Mouse (Mus musculus) midbrain, embryonic 11.5 days (tissue): Measurements from ENCODE around the gene Zbtb16. TPM values are rescaled to one million over a fixed set of nuclear protein-coding genes. Genes with fewer than 3 reads are reported as not detected.

Experiments used
- ATAC-seq: fragments of 200-750 bp; cut with Nextera tagmentation; 2 replicates; pipeline ENCODE4 v1.8.0; 2017; ENCODE audit warnings: moderate TSS enrichment, moderate library complexity; ENCODE audit not compliant: low FRiP score
- DNase-seq: peaks from one replicate; pipeline ENCODE4 v3.0.0; 2015; ENCODE audit warnings: low spot score; ENCODE audit errors: missing footprints
- H3K27ac ChIP-seq: fragments of 300-500 bp; sonication (generic); 2 replicates; pipeline ENCODE4 v1.5.1; 2014; ENCODE audit warnings: low read depth, low read length
- H3K27me3 ChIP-seq: fragments of 300-500 bp; sonication (generic); 2 replicates; pipeline ENCODE4 v1.6.1; 2014; ENCODE audit warnings: mild to moderate bottlenecking, low read length, moderate library complexity, mixed read lengths; ENCODE audit not compliant: control insufficient read depth, insufficient read depth
- H3K36me3 ChIP-seq: fragments of 300-500 bp; sonication (generic); 2 replicates; pipeline ENCODE4 v1.6.1; 2014; ENCODE audit warnings: mild to moderate bottlenecking, low read length, moderate library complexity, mixed read lengths; ENCODE audit not compliant: control insufficient read depth, insufficient read depth
- H3K4me1 ChIP-seq: fragments of 300-500 bp; sonication (generic); 2 replicates; pipeline ENCODE4 v1.6.1; 2014; ENCODE audit warnings: low read length; ENCODE audit not compliant: control insufficient read depth, insufficient read depth
- H3K4me2 ChIP-seq: fragments of 300-500 bp; sonication (generic); 2 replicates; pipeline ENCODE4 v1.6.1; 2014; ENCODE audit warnings: mild to moderate bottlenecking, moderate library complexity
- H3K4me3 ChIP-seq: fragments of 300-500 bp; sonication (generic); 2 replicates; pipeline ENCODE4 v1.5.1; 2014; ENCODE audit warnings: low read depth, low read length
- H3K9ac ChIP-seq: fragments of 300-500 bp; sonication (generic); 2 replicates; pipeline ENCODE4 v1.6.1; 2014; ENCODE audit warnings: low read length
- H3K9me3 ChIP-seq: fragments of 300-500 bp; sonication (generic); 2 replicates; pipeline ENCODE4 v1.6.1; 2016; ENCODE audit warnings: low read length; ENCODE audit not compliant: control insufficient read depth
- WGBS: fragments of 180-500 bp; shearing (Covaris S2); extraction: QIAGEN DNeasy Blood & Tissue Kit; methylation state at CpG from one replicate; pipeline ENCODE4 v1.1.7; 2014; 5-methylcytosine and 5-hydroxymethylcytosine counted together
- polyA plus RNA-seq: library from polyadenylated mRNA; unstranded; fragments of >200 nt; fragmentation: Nextera tagmentation; extraction: Ambion mirVana; gene quantifications from 2 replicates; pipeline ENCODE4 v1.2.1, GENCODE M21; 2014

Gene Zbtb16
- polyA plus RNA-seq, 1 experiment from 2014 or later = 15.0 TPM

DNA sequence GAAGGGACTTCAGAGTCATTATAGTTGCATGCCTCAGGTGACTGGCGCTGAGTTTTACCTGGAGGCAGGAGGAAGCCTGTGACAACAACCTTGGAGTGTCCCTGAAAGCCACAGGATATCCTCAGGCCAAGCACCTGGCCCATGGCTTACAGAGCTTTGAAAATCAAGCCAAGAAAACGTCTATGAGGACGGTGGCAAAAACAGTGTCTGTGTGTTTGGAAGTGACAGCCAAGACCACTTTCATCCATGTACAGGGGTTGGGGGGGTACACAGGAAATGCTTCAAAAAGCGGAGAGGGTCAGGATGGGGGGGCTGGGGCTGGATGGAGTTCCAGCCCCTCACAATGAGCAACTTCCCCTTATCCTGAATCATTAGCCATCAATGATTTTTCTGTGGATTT, 116.4 kb downstream of the Zbtb16 start:
- Histone ChIP-seq H3K9ac (no peak overlapping the region), H3K27ac (no peak overlapping the region; the same call in 1 of the 2 replicates), H3K36me3 (peaks cover 2% of the 10 kb centered on the region; the same call in 1 of the 2 replicates)

DNA sequence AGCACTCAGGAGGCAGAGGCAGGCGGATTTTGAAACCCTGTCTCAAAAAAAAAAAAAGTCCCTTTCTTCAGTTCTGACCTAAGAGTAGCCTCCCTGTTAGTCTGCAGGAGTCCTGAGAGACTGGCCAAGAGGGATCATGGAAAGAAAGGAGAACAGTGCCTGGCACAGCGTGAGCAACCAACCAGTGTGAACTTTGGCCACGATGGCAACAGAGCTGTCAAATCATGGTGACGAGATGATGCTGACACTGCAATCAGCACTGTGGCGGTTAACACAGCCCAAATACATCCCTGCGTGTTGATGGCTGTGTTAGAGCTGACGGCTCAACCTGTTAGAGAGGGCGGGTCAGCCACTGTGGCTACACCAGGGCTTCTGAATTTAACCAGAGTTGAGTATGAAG, 119.5 kb downstream of the Zbtb16 start:
- no peak overlapping the region for H3K4me3 ChIP-seq
- no peak overlapping the region for H3K4me2 ChIP-seq
- 85% methylated on average over 8 of the region's 8 CpGs for WGBS
- no peak overlapping the region for H3K9ac ChIP-seq
- peaks cover 2% of the 10 kb centered on the region for H3K4me1 ChIP-seq
- ATAC-seq (no peak), DNase-seq (no peak)
- no peak overlapping the region for H3K27ac ChIP-seq
- H3K9me3 ChIP-seq = no peaks in the 10 kb centered on the region
- H3K36me3 ChIP-seq = peaks cover 2% of the 10 kb centered on the region; the same call in 1 of the 2 replicates
- H3K27me3 ChIP-seq = no peaks in the 10 kb centered on the region

More for the DNA sequence above, 116.4 kb downstream of the Zbtb16 start:
- ATAC-seq = no peak
- no peak overlapping the region for H3K4me2 ChIP-seq
- no peak for DNase-seq
- H3K4me1 ChIP-seq = peaks cover 12% of the 10 kb centered on the region
- H3K4me3 ChIP-seq = no peak overlapping the region
- no peaks in the 10 kb centered on the region for H3K9me3 ChIP-seq
- no peaks in the 10 kb centered on the region for H3K27me3 ChIP-seq
- 89% methylated on average over 4 of the region's 4 CpGs for WGBS

- 81% methylated on average over 8 of the region's 8 CpGs for WGBS
- Histone ChIP-seq H3K36me3 (peaks cover 2% of the 10 kb centered on the region; the same call in 1 of the 2 replicates), H3K27me3 (no peaks in the 10 kb centered on the region), H3K4me2 (no peak overlapping the region), H3K4me3 (no peak overlapping the region), H3K9me3 (no peaks in the 10 kb centered on the region), H3K9ac (no peak overlapping the region), H3K27ac (no peak overlapping the region), H3K4me1 (peaks cover 9% of the 10 kb centered on the region)
- DNase-seq (no peak), ATAC-seq (no peak)
These were observed 121.0 kb downstream of the Zbtb16 start for GRCm38 (mm10) chr9:48715042-48715441.

GRCm38 (mm10) chr9:48713779-48714178, 122.2 kb downstream of the Zbtb16 start:
- Histone ChIP-seq H3K27me3 (no peaks in the 10 kb centered on the region), H3K36me3 (peaks cover 2% of the 10 kb centered on the region; the same call in 1 of the 2 replicates), H3K4me1 (peaks cover 9% of the 10 kb centered on the region), H3K9ac (no peak overlapping the region), H3K27ac (no peak overlapping the region), H3K4me2 (no peak overlapping the region), H3K4me3 (no peak overlapping the region), H3K9me3 (no peaks in the 10 kb centered on the region)
- ATAC-seq (no peak), DNase-seq (no peak)
- 89% methylated on average over 8 of the region's 8 CpGs for WGBS

- ATAC-seq = no peak
- Histone ChIP-seq H3K4me2 (no peak overlapping the region), H3K27ac (no peak overlapping the region), H3K4me3 (no peak overlapping the region), H3K9ac (no peak overlapping the region), H3K9me3 (no peaks in the 10 kb centered on the region), H3K4me1 (peaks cover 9% of the 10 kb centered on the region), H3K27me3 (no peaks in the 10 kb centered on the region), H3K36me3 (no peaks in the 10 kb centered on the region; the same call in 1 of the 2 replicates)
- DNase-seq = no peak
- WGBS = 84% methylated on average over 13 of the region's 13 CpGs
These were observed 122.8 kb downstream of the Zbtb16 start for GRCm38 (mm10) chr9:48712985-48713765.

DNA sequence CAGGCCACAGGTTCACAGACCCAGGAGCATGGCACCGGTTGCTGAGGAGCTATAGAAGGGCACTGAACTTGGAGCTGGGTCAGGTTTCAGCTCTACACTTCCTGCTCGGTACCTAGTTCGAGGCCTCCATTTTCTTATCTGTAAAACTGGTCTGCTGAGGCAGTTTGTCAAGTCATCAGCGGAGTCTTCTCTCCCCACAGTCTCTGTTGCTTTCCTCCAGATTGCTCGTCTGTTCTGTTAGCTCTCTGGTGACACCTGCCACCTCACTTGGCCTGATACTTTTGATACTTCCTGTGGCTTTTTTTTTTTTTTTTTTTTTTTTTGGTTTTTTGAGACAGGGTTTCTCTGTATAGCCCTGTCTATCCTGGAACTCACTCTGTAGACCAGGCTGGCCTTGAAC, 124.2 kb downstream of the Zbtb16 start:
- H3K4me3 ChIP-seq = no peak overlapping the region
- H3K4me1 ChIP-seq = peaks cover 11% of the 10 kb centered on the region
- H3K36me3 ChIP-seq = no peaks in the 10 kb centered on the region
- 90% methylated on average over 5 of the region's 5 CpGs for WGBS
- H3K27ac ChIP-seq = peak overlapping the region; percentile 30
- no peaks in the 10 kb centered on the region for H3K27me3 ChIP-seq
- H3K9ac ChIP-seq = no peak overlapping the region
- DNase-seq (no peak), ATAC-seq (no peak)
- no peaks in the 10 kb centered on the region for H3K9me3 ChIP-seq
- H3K4me2 ChIP-seq = no peak overlapping the region

- no peaks in the 10 kb centered on the region for H3K9me3 ChIP-seq
- peaks cover 12% of the 10 kb centered on the region for H3K4me1 ChIP-seq
- ATAC-seq (no peak), DNase-seq (no peak)
- no peaks in the 10 kb centered on the region for H3K36me3 ChIP-seq
- H3K27me3 ChIP-seq = no peaks in the 10 kb centered on the region
- peak overlapping the region; percentile 30 for H3K27ac ChIP-seq
- H3K4me2 ChIP-seq = no peak overlapping the region
- H3K4me3 ChIP-seq = no peak overlapping the region
- 54% methylated on average over 9 of the region's 9 CpGs for WGBS
- no peak overlapping the region for H3K9ac ChIP-seq
These were observed 124.7 kb downstream of the Zbtb16 start for GRCm38 (mm10) chr9:48711296-48711781.

DNA sequence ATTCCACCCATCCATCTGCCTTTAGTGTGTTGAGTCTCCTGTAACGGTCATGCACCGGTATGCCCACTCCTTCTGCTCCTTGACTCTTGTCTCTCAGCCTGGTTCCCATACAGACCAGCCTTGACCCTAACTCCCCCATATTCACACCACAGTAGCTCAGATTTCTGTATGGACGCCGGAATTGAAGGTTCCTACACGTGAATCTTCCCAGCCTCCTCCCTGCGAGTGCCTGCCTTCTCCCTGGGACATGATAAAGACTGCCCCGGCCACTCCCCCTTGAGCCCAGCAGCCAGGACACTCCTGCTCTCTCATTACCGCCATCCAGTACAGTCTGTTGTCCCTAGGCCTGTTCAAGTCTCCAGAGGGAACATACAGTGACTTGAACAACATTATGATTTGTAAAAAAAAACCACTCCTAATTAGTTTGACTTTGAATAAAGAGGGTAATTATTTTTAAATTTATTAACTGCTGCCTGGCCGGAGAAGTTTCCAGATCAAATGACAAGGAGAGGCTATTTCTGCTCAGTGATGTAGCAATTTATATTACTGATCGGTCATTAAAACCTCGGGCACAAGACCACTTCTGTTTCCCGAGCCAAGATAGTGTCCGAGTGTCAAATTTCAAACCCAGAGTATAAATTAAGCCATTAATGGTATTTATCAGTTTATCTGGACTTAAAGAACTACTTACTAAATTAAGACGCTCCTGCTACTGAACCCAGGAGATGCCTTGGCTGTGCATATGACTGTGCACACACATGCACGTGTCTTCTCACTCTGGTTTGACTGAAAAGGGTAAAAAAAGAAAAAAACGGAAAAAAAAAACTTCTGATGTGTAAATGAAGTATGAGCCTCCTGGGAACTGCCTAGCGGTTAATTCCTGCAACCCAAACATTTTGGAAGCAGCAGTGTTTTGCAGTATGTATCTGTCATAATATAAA, 125.4 kb downstream of the Zbtb16 start:
- DNase-seq (no peak), ATAC-seq (no peak)
- no peaks in the 10 kb centered on the region for H3K9me3 ChIP-seq
- H3K4me2 ChIP-seq = no peak overlapping the region
- 57% methylated on average over 17 of the region's 17 CpGs for WGBS
- H3K27ac ChIP-seq = no peak overlapping the region
- H3K36me3 ChIP-seq = no peaks in the 10 kb centered on the region
- no peak overlapping the region for H3K4me3 ChIP-seq
- no peak overlapping the region for H3K9ac ChIP-seq
- no peaks in the 10 kb centered on the region for H3K27me3 ChIP-seq
- H3K4me1 ChIP-seq = peaks cover 12% of the 10 kb centered on the region

DNA sequence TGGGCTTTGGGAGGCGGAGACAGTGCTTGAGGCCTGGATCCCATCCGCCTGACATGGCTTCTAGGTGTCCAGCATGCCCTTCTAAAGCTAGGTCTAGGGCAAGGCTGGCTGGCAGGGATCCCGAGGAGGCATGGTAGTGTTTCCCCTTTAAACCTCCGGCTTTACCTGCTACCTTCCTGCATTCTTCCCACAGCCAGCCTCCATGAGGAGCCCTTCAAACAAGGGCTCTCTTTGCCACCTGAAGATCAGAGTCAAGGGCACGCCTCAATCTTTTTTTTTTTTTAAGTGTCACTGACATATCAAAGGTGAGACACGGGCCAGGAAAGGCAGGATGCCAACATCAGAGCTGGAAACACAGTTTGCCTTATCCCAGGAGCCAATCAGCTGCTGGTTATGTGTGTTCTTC, 128.2 kb downstream of the Zbtb16 start:
- WGBS = 89% methylated on average over 6 of the region's 6 CpGs
- Histone ChIP-seq H3K36me3 (no peaks in the 10 kb centered on the region), H3K9ac (no peak overlapping the region), H3K4me1 (peaks cover 12% of the 10 kb centered on the region), H3K4me3 (no peak overlapping the region), H3K4me2 (no peak overlapping the region), H3K9me3 (no peaks in the 10 kb centered on the region), H3K27me3 (no peaks in the 10 kb centered on the region), H3K27ac (no peak overlapping the region)
- ATAC-seq = no peak
- no peak for DNase-seq
